Mouse (Mus musculus) erythroid progenitor cell, adult 5-6 weeks (primary cell): ENCODE measurements around the gene Oxct1. TPM values are rescaled to one million over a fixed set of nuclear protein-coding genes. Genes with fewer than 3 reads are reported as not detected.

Experiments
- ATAC-seq: replicated peaks from 2 replicates; pipeline ENCODE4 v1.8.0; 2016; ENCODE audit warnings: moderate number of reproducible peaks, mild to moderate bottlenecking, moderate TSS enrichment, inconsistent platforms; ENCODE audit not compliant: poor library complexity, low FRiP score, severe bottlenecking
- total RNA-seq, 2 experiments: library from RNA; stranded (forward) in 1 of 2; stranded (reverse) in 1 of 2; fragments of 150-400 nt in 1 of 2; fragments of 186-747, 209-891 nt in 1 of 2; gene quantifications; 2 replicates each; pipeline versions ENCODE4 v1.2.3 to v1.2.4; 2015 to 2017; ENCODE audit warnings: low replicate concordance in 2 of 2

The Oxct1 gene
- 12.6 and 13.4 TPM in 2 replicates for total RNA-seq (2015; ENCODE audit: low replicate concordance)
- 26.7 and 27.3 TPM in 2 replicates for total RNA-seq (2017; ENCODE audit: low replicate concordance)

- ATAC-seq: peak; percentile 80
Observed at GRCm38 (mm10) chr15:4026231-4026773, at the start of gene Oxct1. TSS of gene Oxct1 (plus strand) at chr15:4026383.

GRCm38 (mm10) chr15:3978279-3978678 is 47.9 kb upstream of the Oxct1 start:
- no peak for ATAC-seq

GRCm38 (mm10) chr15:3979061-3979848 is 46.9 kb upstream of the Oxct1 start, which contains the start of gene Fbxo4:
TSS of gene Fbxo4 (minus strand) at chr15:3979573.
- peak; percentile 91 for ATAC-seq

GRCm38 (mm10) chr15:3979871-3980270 is 46.3 kb upstream of the Oxct1 start:
- ATAC-seq: peak; percentile 23; the same call in 1 of the 2 replicates

- ATAC-seq: no peak
Observed at GRCm38 (mm10) chr15:3982732-3983131, 43.5 kb upstream of the Oxct1 start.

- ATAC-seq: no peak
Observed at GRCm38 (mm10) chr15:3984876-3985275, 41.3 kb upstream of the Oxct1 start.

GRCm38 (mm10) chr15:3987981-3988380 is 38.2 kb upstream of the Oxct1 start:
- ATAC-seq: 0 out of 2 replicates have a peak, but pooled peaks have one; percentile 57

GRCm38 (mm10) chr15:3994852-3995447 is 31.2 kb upstream of the Oxct1 start:
- ATAC-seq: no peak

- ATAC-seq: peak; percentile 97
Observed at GRCm38 (mm10) chr15:3995448-3996266, 30.5 kb upstream of the Oxct1 start, which contains the start of gene AW549877. TSS of gene AW549877 (minus strand) at chr15:3995744.

- ATAC-seq: 0 out of 2 replicates have a peak, but pooled peaks have one; percentile 2
Observed at GRCm38 (mm10) chr15:3996267-3997010, 29.7 kb upstream of the Oxct1 start.

- ATAC-seq: no peak
Observed at GRCm38 (mm10) chr15:3999144-3999543, 27.0 kb upstream of the Oxct1 start.

GRCm38 (mm10) chr15:4000536-4000935 is 25.6 kb upstream of the Oxct1 start:
- no peak for ATAC-seq

- no peak for ATAC-seq
Observed at GRCm38 (mm10) chr15:4013873-4014272, 12.3 kb upstream of the Oxct1 start.

GRCm38 (mm10) chr15:4020711-4021110 is 5.5 kb upstream of the Oxct1 start:
- ATAC-seq: no peak

GRCm38 (mm10) chr15:4023747-4024146 is 2.4 kb upstream of the Oxct1 start:
- ATAC-seq: no peak

GRCm38 (mm10) chr15:4024726-4025507 is 1.3 kb upstream of the Oxct1 start:
- no peak for ATAC-seq

GRCm38 (mm10) chr15:4025508-4025904 is 677 bp upstream of the Oxct1 start:
- ATAC-seq: no peak

- peak; percentile 40; the same call in 1 of the 2 replicates for ATAC-seq
Observed at GRCm38 (mm10) chr15:4026831-4027584, 825 bp downstream of the Oxct1 start.
